Mouse (Mus musculus): Measurements from ENCODE around the gene Snx14.

Gene Snx14

GRCm38 (mm10) chr9:88340819-88341218, 97.9 kb downstream of the Snx14 start:
- no peak for DNase-seq

- DNase-seq: no peak
These were observed 102.9 kb downstream of the Snx14 start for GRCm38 (mm10) chr9:88335839-88336238.

- no peak for DNase-seq
These were observed 106.3 kb downstream of the Snx14 start for GRCm38 (mm10) chr9:88332447-88332846.

GRCm38 (mm10) chr9:88330316-88330715, 108.4 kb downstream of the Snx14 start:
- no peak for DNase-seq

GRCm38 (mm10) chr9:88329166-88329748, 109.5 kb downstream of the Snx14 start:
- no peak for DNase-seq

- DNase-seq: peak; percentile 44 to 48
These were observed 110.1 kb downstream of the Snx14 start for GRCm38 (mm10) chr9:88328666-88329065.

- DNase-seq: peak; percentile 87 to 91
These were observed 111.5 kb downstream of the Snx14 start, which contains the start of gene Nt5e for GRCm38 (mm10) chr9:88326930-88327901. Gene Nt5e (plus strand): TSS chr9:88327197.

All from kidney, postnatal 36 days (tissue).